Mouse (Mus musculus): ENCODE results near the gene Ckap5. TPM values are rescaled to one million over a fixed set of nuclear protein-coding genes. Genes with fewer than 3 reads are reported as not detected.

Ckap5 gene
- polyA plus RNA-seq, 1 experiment from 2014 or later: 137 TPM

DNA sequence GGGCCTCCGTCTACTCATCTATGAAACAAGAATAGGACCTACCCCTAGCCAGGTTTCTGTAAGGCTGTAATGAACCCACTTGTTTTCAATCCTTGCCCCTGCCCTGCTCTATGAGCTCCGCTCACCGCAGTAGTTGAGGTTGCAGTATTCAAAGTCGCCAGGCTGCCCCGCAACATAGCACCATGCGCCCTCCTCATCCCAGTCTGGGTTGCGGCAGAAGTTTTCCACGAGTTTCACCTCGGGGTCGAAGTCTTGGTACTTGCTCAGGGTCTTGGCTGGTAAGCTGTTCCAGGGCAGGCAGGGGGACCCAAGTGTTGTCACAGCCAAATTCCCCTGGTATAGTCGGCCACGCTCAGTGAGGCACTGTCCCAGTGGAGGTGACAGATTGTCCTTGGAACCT is 103.8 kb downstream of the Ckap5 start:
- DNase-seq (ENCODE audit: low spot score): no peak
- Histone ChIP-seq H3K4me1 (no peaks in the 10 kb centered on the region), H3K27ac (replicated peaks) (no peak overlapping the region), H3K36me3 (replicated peaks) (no peaks in the 10 kb centered on the region), H3K27me3 (replicated peaks; ENCODE audit: low read depth, poor library complexity, severe bottlenecking) (no peaks in the 10 kb centered on the region), H3K4me3 (no peak overlapping the region), H3K9me3 (no peaks in the 10 kb centered on the region)
- WGBS: 92% methylated on average over 12 of the region's 12 CpGs

DNA sequence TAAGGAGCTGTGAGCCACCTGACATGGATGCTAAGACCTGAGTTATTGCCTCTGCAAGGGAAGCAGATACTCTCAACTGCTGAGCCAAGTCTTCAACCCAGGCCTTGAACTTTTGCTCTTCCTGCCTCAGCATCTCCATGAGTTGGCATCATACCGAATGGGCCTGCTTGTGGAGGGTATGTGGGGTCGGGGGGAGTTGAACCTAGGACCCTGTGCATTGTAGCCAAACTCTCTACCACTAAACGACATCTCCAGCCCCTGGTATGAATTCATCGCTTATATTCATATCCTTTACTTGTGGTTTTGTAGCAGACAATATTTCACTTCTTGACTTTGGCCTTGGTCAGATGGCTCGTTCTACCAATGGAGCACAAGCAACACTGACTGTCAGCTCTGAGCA is 105.3 kb downstream of the Ckap5 start:
- no peaks in the 10 kb centered on the region for H3K36me3 ChIP-seq (replicated peaks)
- H3K9me3 ChIP-seq: no peaks in the 10 kb centered on the region
- 0 out of 2 replicates have a peak, but pooled peaks cover 3% of the 10 kb centered on the region for H3K4me1 ChIP-seq
- WGBS: 90% methylated on average over 5 of the region's 5 CpGs
- H3K27me3 ChIP-seq (replicated peaks; ENCODE audit: low read depth, poor library complexity, severe bottlenecking): no peaks in the 10 kb centered on the region
- no peak for DNase-seq (ENCODE audit: low spot score)
- H3K27ac ChIP-seq (replicated peaks): no peak overlapping the region
- no peak overlapping the region for H3K4me3 ChIP-seq

DNA sequence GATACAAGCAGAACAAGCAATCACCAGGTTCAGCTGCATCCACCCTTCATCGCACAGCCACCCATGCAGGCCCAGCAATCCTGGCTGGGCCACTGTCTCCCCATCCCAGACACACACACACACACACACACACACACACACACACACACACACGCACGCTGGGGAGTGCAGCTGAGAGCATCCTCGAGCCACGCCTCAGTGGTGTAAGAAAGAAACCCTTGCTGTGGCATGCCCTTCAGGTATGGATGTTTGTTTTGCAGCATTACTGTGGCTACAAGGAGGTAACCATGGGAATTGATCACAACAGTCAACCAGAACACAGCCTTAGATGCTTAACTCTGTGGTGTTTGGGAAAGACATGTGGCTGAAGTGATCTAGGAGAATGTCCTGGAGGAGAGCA is 105.8 kb downstream of the Ckap5 start:
- no peak for DNase-seq (ENCODE audit: low spot score)
- no peaks in the 10 kb centered on the region for H3K9me3 ChIP-seq
- H3K4me1 ChIP-seq: 0 out of 2 replicates have a peak, but pooled peaks cover 3% of the 10 kb centered on the region
- no peak overlapping the region for H3K27ac ChIP-seq (replicated peaks)
- H3K27me3 ChIP-seq (replicated peaks; ENCODE audit: low read depth, poor library complexity, severe bottlenecking): no peaks in the 10 kb centered on the region
- H3K36me3 ChIP-seq (replicated peaks): no peaks in the 10 kb centered on the region
- no peak overlapping the region for H3K4me3 ChIP-seq
- 82% methylated on average over 5 of the region's 5 CpGs for WGBS

DNA sequence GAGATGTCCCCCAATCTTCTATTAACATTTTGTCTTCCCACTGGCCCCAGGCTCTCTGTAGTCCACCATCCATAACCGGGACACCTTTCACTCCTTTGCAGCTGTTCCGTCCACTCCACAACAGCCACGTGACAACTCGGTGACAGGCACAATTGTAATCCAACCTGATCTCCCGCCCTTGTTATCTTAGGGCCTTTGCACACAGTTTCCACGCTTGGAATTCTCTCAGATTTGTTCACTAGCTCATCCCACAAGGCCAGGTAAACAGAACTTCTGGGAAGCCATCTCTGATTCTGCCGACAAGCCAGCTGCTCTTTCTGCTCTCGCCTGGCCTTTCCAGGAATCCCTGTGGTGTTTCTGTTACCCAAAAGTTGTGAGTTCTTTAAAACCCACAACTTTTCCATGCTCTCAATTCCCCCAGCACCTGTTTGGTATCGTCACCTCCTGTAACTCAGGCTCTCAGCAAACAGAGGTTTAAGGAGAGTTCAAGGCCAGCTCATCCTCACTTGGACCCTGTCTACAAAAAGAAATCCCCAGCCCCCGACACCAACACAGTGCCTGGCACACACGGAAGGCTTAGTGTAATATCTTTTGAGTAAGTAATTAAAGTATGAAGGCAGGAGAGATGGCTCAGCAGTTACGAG is 106.9 kb downstream of the Ckap5 start:
- no peaks in the 10 kb centered on the region for H3K9me3 ChIP-seq
- 0 out of 2 replicates have a peak, but pooled peaks cover 3% of the 10 kb centered on the region for H3K4me1 ChIP-seq
- H3K27ac ChIP-seq (replicated peaks): no peak overlapping the region
- no peak for DNase-seq (ENCODE audit: low spot score)
- no peak overlapping the region for H3K4me3 ChIP-seq
- H3K27me3 ChIP-seq (replicated peaks; ENCODE audit: low read depth, poor library complexity, severe bottlenecking): no peaks in the 10 kb centered on the region
- H3K36me3 ChIP-seq (replicated peaks): no peaks in the 10 kb centered on the region
- 85% methylated on average over 12 of the region's 12 CpGs for WGBS

DNA sequence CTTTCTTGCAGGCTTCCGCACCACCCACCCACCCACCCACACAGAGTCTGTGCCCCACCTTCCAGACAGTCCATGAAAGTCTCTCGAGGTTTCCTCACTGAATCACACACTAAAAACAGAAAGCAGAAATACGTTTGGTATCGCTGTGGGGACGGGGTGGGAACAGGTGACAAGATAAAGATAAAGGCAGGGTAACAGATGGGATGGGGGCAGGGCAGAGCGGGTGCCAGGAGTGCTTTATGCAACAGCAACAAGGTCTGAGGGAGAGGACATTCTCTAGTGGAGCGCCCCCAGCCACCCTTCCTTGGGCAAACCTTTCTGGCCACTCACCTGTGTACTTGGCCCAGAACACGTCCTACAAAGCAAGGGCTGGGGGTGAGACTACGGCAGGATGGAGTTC is 108.3 kb downstream of the Ckap5 start:
- WGBS: 85% methylated on average over 9 of the region's 9 CpGs
- Histone ChIP-seq H3K4me1 (0 out of 2 replicates have a peak, but pooled peaks cover 3% of the 10 kb centered on the region), H3K27me3 (replicated peaks; ENCODE audit: low read depth, poor library complexity, severe bottlenecking) (no peaks in the 10 kb centered on the region), H3K4me3 (no peak overlapping the region), H3K9me3 (no peaks in the 10 kb centered on the region), H3K36me3 (replicated peaks) (no peaks in the 10 kb centered on the region), H3K27ac (replicated peaks) (no peak overlapping the region)
- DNase-seq (ENCODE audit: low spot score): no peak

DNA sequence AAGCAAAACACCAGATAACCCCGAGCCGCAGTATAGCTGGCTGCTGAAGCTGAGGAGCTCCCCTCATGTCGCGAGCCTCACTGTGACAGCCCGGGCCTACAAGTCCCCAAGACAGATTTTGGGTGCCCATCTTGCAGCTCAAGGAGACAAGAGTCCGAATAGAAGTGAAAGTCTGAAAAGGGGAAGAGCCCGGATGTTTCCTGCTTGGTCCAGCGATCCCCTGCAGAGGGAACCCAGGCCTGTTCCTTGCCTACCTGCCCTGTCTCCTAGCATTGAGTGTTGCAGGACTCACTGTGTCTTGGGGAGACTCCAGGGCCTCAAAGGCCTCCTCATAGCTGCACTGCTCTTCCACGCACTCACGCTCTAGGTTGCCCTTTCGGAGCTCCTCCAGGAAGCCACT is 108.9 kb downstream of the Ckap5 start:
- H3K36me3 ChIP-seq (replicated peaks): no peaks in the 10 kb centered on the region
- H3K27me3 ChIP-seq (replicated peaks; ENCODE audit: low read depth, poor library complexity, severe bottlenecking): no peaks in the 10 kb centered on the region
- DNase-seq (ENCODE audit: low spot score): no peak
- WGBS: 87% methylated on average over 11 of the region's 11 CpGs
- no peak overlapping the region for H3K4me3 ChIP-seq
- 0 out of 2 replicates have a peak, but pooled peaks cover 3% of the 10 kb centered on the region for H3K4me1 ChIP-seq
- H3K27ac ChIP-seq (replicated peaks): no peak overlapping the region
- no peaks in the 10 kb centered on the region for H3K9me3 ChIP-seq

DNA sequence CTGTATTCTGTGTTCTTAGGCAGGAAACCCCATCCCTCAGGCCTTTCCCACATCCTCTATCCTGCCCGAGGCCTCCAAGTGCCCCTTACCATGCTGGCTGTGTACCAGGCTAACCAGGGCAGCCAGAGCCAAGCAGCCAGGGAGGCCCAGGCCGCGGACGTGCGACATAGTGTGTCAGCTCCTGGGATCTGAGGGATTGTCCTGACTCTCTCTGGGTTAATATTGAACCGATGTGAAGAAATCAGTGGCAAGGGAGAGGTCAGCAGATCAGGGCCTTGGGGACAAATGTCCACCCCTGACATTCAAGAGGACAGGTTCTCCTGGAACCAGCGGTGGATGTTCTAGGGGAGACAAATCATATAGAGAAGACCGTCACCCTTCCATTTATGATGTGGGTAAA is 109.7 kb downstream of the Ckap5 start, which contains the start of gene F2:
TSS of gene F2 (minus strand) at position 186 of the 400 bp plus-strand sequence.
- H3K4me1 ChIP-seq: 0 out of 2 replicates have a peak, but pooled peaks cover 3% of the 10 kb centered on the region
- no peak for DNase-seq (ENCODE audit: low spot score)

DNA sequence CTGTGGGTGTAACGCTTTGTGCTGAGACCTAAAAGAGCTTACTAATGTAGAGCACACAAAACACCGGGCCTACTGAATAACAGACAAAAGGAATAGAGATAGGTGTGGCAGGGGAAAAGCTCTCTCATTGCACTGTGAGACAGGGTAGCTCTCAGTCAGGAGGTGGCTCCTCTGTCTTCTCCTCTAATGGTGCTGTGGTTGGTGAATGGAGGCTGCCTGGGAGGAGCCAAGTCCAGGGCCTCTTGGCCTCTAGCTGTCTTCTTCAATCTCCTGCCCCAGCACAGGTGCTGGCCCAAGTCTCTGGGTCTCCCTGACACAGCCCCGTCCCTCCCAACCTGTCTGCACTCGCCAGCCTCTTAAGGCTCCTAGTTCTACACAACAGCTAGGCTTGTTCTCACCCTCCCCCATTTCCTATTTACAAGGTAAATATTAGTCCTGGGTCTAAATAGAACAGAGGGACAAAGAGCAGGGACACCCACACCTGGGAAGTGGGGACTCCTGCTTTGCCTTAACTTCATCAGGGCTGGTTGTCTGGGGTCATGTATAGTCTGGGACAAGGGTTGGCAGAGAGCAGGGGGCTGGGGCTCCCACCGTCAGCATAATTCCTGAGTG is 110.3 kb downstream of the Ckap5 start:
- H3K4me3 ChIP-seq: no peak overlapping the region
- H3K9me3 ChIP-seq: no peaks in the 10 kb centered on the region
- peaks cover 4% of the 10 kb centered on the region for H3K36me3 ChIP-seq (replicated peaks)
- H3K27ac ChIP-seq (replicated peaks): no peak overlapping the region
- 81% methylated on average over 5 of the region's 5 CpGs for WGBS
- 0 out of 2 replicates have a peak, but pooled peaks cover 3% of the 10 kb centered on the region for H3K4me1 ChIP-seq
- no peaks in the 10 kb centered on the region for H3K27me3 ChIP-seq (replicated peaks; ENCODE audit: low read depth, poor library complexity, severe bottlenecking)
- no peak for DNase-seq (ENCODE audit: low spot score)

More for the DNA sequence above, 109.7 kb downstream of the Ckap5 start, which contains the start of gene F2:
- H3K9me3 ChIP-seq: no peaks in the 10 kb centered on the region
- H3K4me3 ChIP-seq: no peak within 1 kb of the TSS
- H3K27ac ChIP-seq (replicated peaks): no peak within 1 kb of the TSS
- WGBS: 88% methylated on average over 8 of the region's 8 CpGs
- H3K27me3 ChIP-seq (replicated peaks; ENCODE audit: low read depth, poor library complexity, severe bottlenecking): no peaks in the 10 kb centered on the region
- no peaks in the 10 kb centered on the region for H3K36me3 ChIP-seq (replicated peaks)

DNA sequence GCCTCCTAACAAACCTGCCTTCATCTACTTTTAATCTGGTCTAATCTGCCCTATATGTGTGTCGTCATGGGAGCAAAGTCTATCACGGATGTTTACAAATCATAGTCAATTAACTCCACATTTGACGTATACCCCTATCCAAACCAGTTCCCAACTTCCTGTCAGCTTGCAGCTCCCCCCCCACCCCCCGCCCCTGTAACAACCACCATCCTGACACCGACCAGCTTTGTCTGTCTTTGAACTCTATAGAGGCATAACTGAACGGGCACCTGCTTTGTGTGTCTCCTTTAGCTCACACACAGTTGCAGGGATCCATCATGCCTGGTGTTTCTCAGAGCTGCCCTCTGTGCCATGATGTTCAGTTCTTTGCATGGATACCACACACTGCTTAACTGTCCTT is 112.4 kb downstream of the Ckap5 start:
- H3K4me1 ChIP-seq: 0 out of 2 replicates have a peak, but pooled peaks cover 3% of the 10 kb centered on the region
- 87% methylated on average over 6 of the region's 6 CpGs for WGBS
- no peak for DNase-seq (ENCODE audit: low spot score)
- peaks cover 24% of the 10 kb centered on the region for H3K36me3 ChIP-seq (replicated peaks)
- H3K27ac ChIP-seq (replicated peaks): no peak overlapping the region
- no peaks in the 10 kb centered on the region for H3K27me3 ChIP-seq (replicated peaks; ENCODE audit: low read depth, poor library complexity, severe bottlenecking)
- H3K4me3 ChIP-seq: no peak overlapping the region
- no peaks in the 10 kb centered on the region for H3K9me3 ChIP-seq

DNA sequence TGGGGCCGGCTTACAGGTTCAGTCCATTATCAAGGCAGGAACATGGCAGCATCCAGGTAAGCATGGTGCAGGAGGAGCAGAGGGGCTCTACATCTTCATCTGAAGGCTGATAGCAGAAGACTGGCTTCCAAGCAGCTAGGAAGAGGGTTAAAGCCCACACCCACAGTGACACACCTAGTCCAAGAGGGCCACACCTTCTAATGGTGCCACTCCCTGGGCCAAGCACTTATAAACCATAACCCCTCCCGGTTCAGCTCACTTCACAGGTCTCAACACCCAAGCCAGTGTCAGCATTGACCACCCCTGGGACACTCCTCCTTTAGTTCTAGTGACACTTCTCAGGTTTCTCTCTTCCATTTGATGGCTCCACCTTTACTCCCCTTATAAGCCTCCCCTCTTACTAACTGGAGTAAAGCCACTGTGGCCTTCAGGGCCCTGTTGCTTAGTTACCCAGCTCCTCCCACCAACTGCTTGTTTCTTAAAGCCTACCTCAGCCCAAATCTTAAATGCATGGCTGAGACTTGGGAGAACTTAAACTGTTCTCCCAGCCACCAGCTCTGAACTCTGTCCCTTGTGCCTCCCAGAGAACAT is 116.4 kb downstream of the Ckap5 start:
- H3K4me1 ChIP-seq: no peaks in the 10 kb centered on the region
- no peaks in the 10 kb centered on the region for H3K27me3 ChIP-seq (replicated peaks; ENCODE audit: low read depth, poor library complexity, severe bottlenecking)
- peaks cover 64% of the 10 kb centered on the region for H3K36me3 ChIP-seq (replicated peaks)
- H3K4me3 ChIP-seq: no peak overlapping the region
- H3K9me3 ChIP-seq: no peaks in the 10 kb centered on the region
- WGBS: 91% methylated on average over 2 of the region's 2 CpGs
- H3K27ac ChIP-seq (replicated peaks): no peak overlapping the region
- DNase-seq (ENCODE audit: low spot score): no peak

DNA sequence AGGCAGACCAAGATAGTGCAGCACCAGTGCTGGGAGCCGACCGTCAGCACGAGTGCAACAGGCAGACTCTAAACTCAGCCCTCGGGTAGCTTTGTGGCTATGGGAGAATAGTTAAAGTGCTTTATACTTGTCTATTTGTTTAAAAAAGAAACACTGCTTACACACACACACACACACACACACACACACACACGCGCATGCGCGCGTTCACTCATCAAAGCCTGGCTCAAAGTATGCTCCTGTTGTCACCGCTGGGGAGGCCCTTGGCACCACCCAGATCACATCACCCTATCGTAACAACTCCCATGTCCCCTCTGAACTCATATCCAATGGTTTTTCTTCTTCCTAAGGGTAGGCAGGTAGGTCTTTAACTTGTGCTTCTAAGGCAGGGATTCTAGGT is 117.5 kb downstream of the Ckap5 start:
- 97% methylated on average over 11 of the region's 11 CpGs for WGBS
- peaks cover 66% of the 10 kb centered on the region for H3K36me3 ChIP-seq (replicated peaks)

DNA sequence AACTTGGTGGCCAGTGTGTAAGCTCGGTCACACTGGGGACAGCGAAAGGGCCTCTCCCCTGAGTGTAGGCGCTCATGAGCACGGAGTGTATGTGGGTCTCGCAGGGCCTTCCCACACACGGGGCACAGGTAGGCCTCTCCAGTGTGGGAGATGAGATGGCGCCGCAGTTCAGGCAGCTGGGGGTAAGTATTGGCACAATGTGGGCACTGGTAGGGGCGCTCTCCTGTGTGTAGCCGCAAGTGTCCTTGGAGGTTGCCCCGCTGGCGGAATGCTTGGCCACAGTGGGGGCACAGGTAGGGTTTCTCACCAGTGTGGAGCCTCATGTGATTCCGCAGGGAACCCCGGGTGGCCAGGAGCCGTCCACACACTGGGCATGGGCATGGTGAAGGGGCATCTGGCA is 118.8 kb downstream of the Ckap5 start:
- no peak overlapping the region for H3K27ac ChIP-seq (replicated peaks)
- WGBS: 95% methylated on average over 15 of the region's 15 CpGs
- H3K36me3 ChIP-seq (replicated peaks): peaks cover 66% of the 10 kb centered on the region
- H3K27me3 ChIP-seq (replicated peaks; ENCODE audit: low read depth, poor library complexity, severe bottlenecking): no peaks in the 10 kb centered on the region
- H3K4me1 ChIP-seq: peaks cover 9% of the 10 kb centered on the region
- DNase-seq (ENCODE audit: low spot score): no peak
- no peak overlapping the region for H3K4me3 ChIP-seq
- no peaks in the 10 kb centered on the region for H3K9me3 ChIP-seq

More for the DNA sequence above, 117.5 kb downstream of the Ckap5 start:
- Histone ChIP-seq H3K9me3 (no peaks in the 10 kb centered on the region), H3K4me1 (peaks cover 8% of the 10 kb centered on the region), H3K4me3 (no peak overlapping the region), H3K27ac (replicated peaks) (no peak overlapping the region), H3K27me3 (replicated peaks; ENCODE audit: low read depth, poor library complexity, severe bottlenecking) (no peaks in the 10 kb centered on the region)
- DNase-seq (ENCODE audit: low spot score): no peak

DNA sequence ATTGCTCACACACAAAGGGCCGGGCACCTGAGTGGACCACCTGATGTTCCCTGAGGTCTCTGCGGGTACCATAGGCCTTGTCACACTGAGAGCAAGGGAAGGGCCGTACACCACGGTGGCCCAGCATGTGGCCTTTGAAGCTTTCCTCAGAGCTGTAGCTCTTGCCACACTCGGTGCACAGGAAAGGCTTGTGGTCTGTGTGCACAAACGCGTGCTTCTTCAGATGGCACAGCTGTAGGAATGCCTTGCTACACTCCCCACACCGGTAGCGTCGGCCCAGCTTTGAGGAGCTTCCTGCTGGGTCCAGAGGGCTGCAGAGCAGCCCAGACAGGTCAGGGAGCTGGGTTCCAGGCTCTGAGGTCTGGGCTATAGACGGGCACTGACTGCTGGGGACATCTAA is 119.2 kb downstream of the Ckap5 start:
- peaks cover 66% of the 10 kb centered on the region for H3K36me3 ChIP-seq (replicated peaks)
- 95% methylated on average over 11 of the region's 11 CpGs for WGBS
- H3K4me1 ChIP-seq: peaks cover 12% of the 10 kb centered on the region
- H3K9me3 ChIP-seq: no peaks in the 10 kb centered on the region
- no peak for DNase-seq (ENCODE audit: low spot score)
- no peaks in the 10 kb centered on the region for H3K27me3 ChIP-seq (replicated peaks; ENCODE audit: low read depth, poor library complexity, severe bottlenecking)
- no peak overlapping the region for H3K4me3 ChIP-seq
- no peak overlapping the region for H3K27ac ChIP-seq (replicated peaks)
